Mouse (Mus musculus): Measurements from ENCODE around the gene Gsx2. TPM values are rescaled to one million over a fixed set of nuclear protein-coding genes. Genes with fewer than 3 reads are reported as not detected.
A peak's percentile ranks its signal among the peaks of the same experiment; 100 is the strongest.

Gene Gsx2
- polyA plus RNA-seq, 1 experiment from 2014 or later: not detected

- H3K9ac ChIP-seq (ENCODE audit: low read length): no peak overlapping the region
- no peak overlapping the region for H3K4me2 ChIP-seq (ENCODE audit: low read depth, low read length)
- H3K27me3 ChIP-seq (ENCODE audit: control insufficient read depth, insufficient read depth, low read length): peaks cover 90% of the 10 kb centered on the region
- 37% methylated on average over 3 of the region's 3 CpGs for WGBS
- ATAC-seq (ENCODE audit: insufficient read depth, low FRiP score): no peak
- H3K36me3 ChIP-seq (ENCODE audit: control insufficient read depth, insufficient read depth, low read length): no peaks in the 10 kb centered on the region
- H3K4me1 ChIP-seq (ENCODE audit: control insufficient read depth, insufficient read depth, low read length): peaks cover 16% of the 10 kb centered on the region
- no peak overlapping the region for H3K27ac ChIP-seq (ENCODE audit: low read length)
- H3K4me3 ChIP-seq (replicated peaks; ENCODE audit: low read length): no peak overlapping the region
- H3K9me3 ChIP-seq (replicated peaks; ENCODE audit: control insufficient read depth, low read length): no peaks in the 10 kb centered on the region
Observed at GRCm38 (mm10) chr5:75073684-75074083, 1.7 kb upstream of the Gsx2 start.

DNA sequence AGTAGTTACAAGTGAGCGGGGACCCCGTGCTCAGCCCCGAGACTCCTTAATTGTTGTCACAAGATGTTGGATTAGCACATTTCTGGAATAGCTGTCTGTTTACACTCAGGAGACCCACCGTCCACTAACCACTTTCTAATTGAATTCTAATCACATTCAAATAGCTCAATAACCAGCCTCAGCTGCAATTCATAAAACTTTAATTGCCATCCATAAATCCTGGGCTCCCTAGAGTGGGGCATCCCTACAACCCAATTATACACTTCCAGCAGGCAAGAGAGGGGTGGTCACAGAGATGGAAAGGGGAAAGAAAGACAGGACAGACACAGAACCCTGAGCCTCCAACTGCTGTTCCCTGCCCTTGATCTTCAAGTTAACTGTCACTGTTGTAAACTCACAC is 1.3 kb upstream of the Gsx2 start:
- WGBS: 25% methylated on average over 4 of the region's 4 CpGs
- peaks cover 16% of the 10 kb centered on the region for H3K4me1 ChIP-seq (ENCODE audit: control insufficient read depth, insufficient read depth, low read length)
- no peak overlapping the region for H3K27ac ChIP-seq (ENCODE audit: low read length)
- H3K9ac ChIP-seq (ENCODE audit: low read length): no peak overlapping the region
- H3K4me2 ChIP-seq (ENCODE audit: low read depth, low read length): no peak overlapping the region
- no peaks in the 10 kb centered on the region for H3K36me3 ChIP-seq (ENCODE audit: control insufficient read depth, insufficient read depth, low read length)
- H3K27me3 ChIP-seq (ENCODE audit: control insufficient read depth, insufficient read depth, low read length): peaks cover 91% of the 10 kb centered on the region
- H3K4me3 ChIP-seq (replicated peaks; ENCODE audit: low read length): no peak overlapping the region
- ATAC-seq (ENCODE audit: insufficient read depth, low FRiP score): no peak
- H3K9me3 ChIP-seq (replicated peaks; ENCODE audit: control insufficient read depth, low read length): no peaks in the 10 kb centered on the region

DNA sequence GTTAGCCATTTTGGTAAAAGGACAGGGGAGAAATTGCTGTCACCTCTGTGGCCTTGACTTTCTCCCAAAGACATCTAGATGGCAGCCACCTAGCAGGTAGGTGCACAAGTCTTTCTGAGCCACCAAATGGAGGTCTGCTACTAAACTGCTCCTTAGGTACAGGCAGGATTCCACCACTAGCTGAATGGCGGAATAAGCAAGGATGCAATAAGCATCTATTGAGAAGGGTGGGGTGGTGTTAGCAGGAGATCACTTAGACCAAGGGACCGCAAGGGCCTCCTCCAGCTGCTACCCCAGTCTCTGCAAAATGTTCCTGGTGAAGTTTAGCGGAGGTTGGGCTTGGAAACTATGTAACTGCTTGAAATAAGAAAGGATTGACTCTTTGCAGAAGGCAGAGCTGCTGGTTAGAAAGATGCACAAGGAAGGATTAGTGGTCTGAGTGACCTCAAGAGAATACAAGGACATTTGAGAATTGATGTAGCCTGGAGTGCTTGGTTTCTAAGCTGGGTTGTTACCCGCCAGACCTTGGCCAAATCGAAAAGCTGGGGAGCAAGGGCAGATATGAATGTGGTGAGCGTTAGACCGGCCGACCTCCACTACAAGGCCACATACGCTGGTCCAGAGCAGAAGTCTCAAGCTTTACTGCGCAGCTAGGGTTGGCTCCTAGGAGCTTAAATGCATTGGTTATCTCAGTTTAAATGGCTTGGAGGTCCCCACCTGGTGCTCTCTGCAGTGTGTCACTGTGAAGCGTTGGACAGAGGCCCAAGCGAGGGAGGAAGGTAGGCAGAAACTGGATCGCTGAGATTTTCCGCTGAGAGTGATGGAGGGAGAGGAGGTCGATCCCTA is 641 bp upstream of the Gsx2 start:
- peaks cover 16% of the 10 kb centered on the region for H3K4me1 ChIP-seq (ENCODE audit: control insufficient read depth, insufficient read depth, low read length)
- no peaks in the 10 kb centered on the region for H3K9me3 ChIP-seq (replicated peaks; ENCODE audit: control insufficient read depth, low read length)
- H3K4me2 ChIP-seq (ENCODE audit: low read depth, low read length): no peak overlapping the region
- peaks cover 92% of the 10 kb centered on the region for H3K27me3 ChIP-seq (ENCODE audit: control insufficient read depth, insufficient read depth, low read length)
- H3K27ac ChIP-seq (ENCODE audit: low read length): no peak overlapping the region
- WGBS: 15% methylated on average over 15 of the region's 15 CpGs
- ATAC-seq (ENCODE audit: insufficient read depth, low FRiP score): no peak
- no peak overlapping the region for H3K4me3 ChIP-seq (replicated peaks; ENCODE audit: low read length)
- H3K9ac ChIP-seq (ENCODE audit: low read length): no peak overlapping the region
- H3K36me3 ChIP-seq (ENCODE audit: control insufficient read depth, insufficient read depth, low read length): no peaks in the 10 kb centered on the region

- peaks cover 95% of the 10 kb centered on the region for H3K27me3 ChIP-seq (ENCODE audit: control insufficient read depth, insufficient read depth, low read length)
- H3K4me1 ChIP-seq (ENCODE audit: control insufficient read depth, insufficient read depth, low read length): peaks cover 10% of the 10 kb centered on the region
- peak overlapping the region; percentile 25; the same call in 1 of the 2 replicates for H3K4me3 ChIP-seq (replicated peaks; ENCODE audit: low read length)
- 0 out of 2 replicates have a peak overlapping the region, but pooled peaks have one; percentile 41 for H3K4me2 ChIP-seq (ENCODE audit: low read depth, low read length)
- WGBS: 2% methylated on average over 17 of the region's 17 CpGs
- no peaks in the 10 kb centered on the region for H3K9me3 ChIP-seq (replicated peaks; ENCODE audit: control insufficient read depth, low read length)
- H3K9ac ChIP-seq (ENCODE audit: low read length): no peak overlapping the region
- no peaks in the 10 kb centered on the region for H3K36me3 ChIP-seq (ENCODE audit: control insufficient read depth, insufficient read depth, low read length)
- ATAC-seq (ENCODE audit: insufficient read depth, low FRiP score): no peak
- H3K27ac ChIP-seq (ENCODE audit: low read length): no peak overlapping the region
Observed at GRCm38 (mm10) chr5:75076326-75077050, 1.1 kb downstream of the Gsx2 start.

GRCm38 (mm10) chr5:75077051-75077380 is 1.6 kb downstream of the Gsx2 start:
- Histone ChIP-seq H3K9ac (ENCODE audit: low read length) (no peak overlapping the region), H3K9me3 (replicated peaks; ENCODE audit: control insufficient read depth, low read length) (no peaks in the 10 kb centered on the region), H3K27ac (ENCODE audit: low read length) (no peak overlapping the region), H3K27me3 (ENCODE audit: control insufficient read depth, insufficient read depth, low read length) (peaks cover 96% of the 10 kb centered on the region), H3K4me1 (ENCODE audit: control insufficient read depth, insufficient read depth, low read length) (peaks cover 10% of the 10 kb centered on the region), H3K36me3 (ENCODE audit: control insufficient read depth, insufficient read depth, low read length) (no peaks in the 10 kb centered on the region), H3K4me3 (replicated peaks; ENCODE audit: low read length) (no peak overlapping the region), H3K4me2 (ENCODE audit: low read depth, low read length) (no peak overlapping the region)
- ATAC-seq (ENCODE audit: insufficient read depth, low FRiP score): no peak
- WGBS: 2% methylated on average over 19 of the region's 19 CpGs

DNA sequence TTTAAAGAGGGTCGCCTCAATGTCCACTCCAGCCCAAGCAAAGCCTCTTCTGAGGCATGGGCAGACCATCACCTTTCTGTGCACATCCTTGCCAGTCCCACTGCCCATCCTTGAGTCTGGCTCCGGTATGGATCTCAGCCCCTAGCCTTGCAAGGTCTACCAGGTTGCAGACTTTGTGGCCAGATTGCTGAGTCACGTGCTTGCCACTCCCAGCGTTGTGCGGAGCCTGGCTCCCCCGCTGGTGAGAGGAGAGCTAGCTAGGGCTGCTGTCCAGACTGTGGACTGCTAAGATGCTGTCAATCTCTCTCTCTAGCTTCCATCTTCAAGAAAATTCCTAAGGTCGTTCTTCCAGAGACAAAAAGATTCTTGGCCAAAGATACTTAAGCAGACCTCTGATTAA is 4.2 kb downstream of the Gsx2 start:
- no peak for ATAC-seq (ENCODE audit: insufficient read depth, low FRiP score)

GRCm38 (mm10) chr5:75082439-75082838 is 7.0 kb downstream of the Gsx2 start:
- peaks cover 91% of the 10 kb centered on the region for H3K27me3 ChIP-seq (ENCODE audit: control insufficient read depth, insufficient read depth, low read length)
- no peak overlapping the region for H3K27ac ChIP-seq (ENCODE audit: low read length)
- ATAC-seq (ENCODE audit: insufficient read depth, low FRiP score): no peak

More for the DNA sequence above, 4.2 kb downstream of the Gsx2 start:
- H3K4me3 ChIP-seq (replicated peaks; ENCODE audit: low read length): no peak overlapping the region
- WGBS: 2% methylated on average over 7 of the region's 7 CpGs
- H3K9me3 ChIP-seq (replicated peaks; ENCODE audit: control insufficient read depth, low read length): no peaks in the 10 kb centered on the region
- no peak overlapping the region for H3K27ac ChIP-seq (ENCODE audit: low read length)
- H3K4me2 ChIP-seq (ENCODE audit: low read depth, low read length): no peak overlapping the region
- peaks cover 96% of the 10 kb centered on the region for H3K27me3 ChIP-seq (ENCODE audit: control insufficient read depth, insufficient read depth, low read length)
- H3K4me1 ChIP-seq (ENCODE audit: control insufficient read depth, insufficient read depth, low read length): peaks cover 16% of the 10 kb centered on the region
- no peaks in the 10 kb centered on the region for H3K36me3 ChIP-seq (ENCODE audit: control insufficient read depth, insufficient read depth, low read length)
- H3K9ac ChIP-seq (ENCODE audit: low read length): no peak overlapping the region

DNA sequence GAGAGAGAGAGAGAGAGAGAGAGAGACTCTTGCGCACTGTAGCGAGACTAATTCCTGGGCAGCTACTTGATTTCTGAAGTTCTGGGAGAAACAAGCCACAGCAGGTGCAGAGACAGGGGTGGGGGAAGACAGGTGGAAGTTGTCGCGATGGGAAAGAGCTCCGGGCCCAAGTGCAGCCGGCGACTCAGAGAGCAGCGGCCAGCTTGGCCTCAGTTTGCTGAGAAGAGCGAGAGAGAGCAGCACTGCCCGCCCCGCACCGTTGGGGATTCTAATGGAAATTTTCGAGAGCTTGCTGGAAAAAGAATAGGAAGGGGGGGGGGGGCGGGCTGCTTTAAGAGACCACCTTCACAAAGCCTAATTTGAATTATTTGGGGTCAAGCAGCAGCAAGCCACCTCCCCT is 7.7 kb downstream of the Gsx2 start:
- Histone ChIP-seq H3K4me1 (ENCODE audit: control insufficient read depth, insufficient read depth, low read length) (peaks cover 5% of the 10 kb centered on the region; the same call in 1 of the 2 replicates), H3K36me3 (ENCODE audit: control insufficient read depth, insufficient read depth, low read length) (no peaks in the 10 kb centered on the region), H3K4me2 (ENCODE audit: low read depth, low read length) (no peak overlapping the region), H3K9me3 (replicated peaks; ENCODE audit: control insufficient read depth, low read length) (no peaks in the 10 kb centered on the region), H3K27ac (ENCODE audit: low read length) (no peak overlapping the region), H3K9ac (ENCODE audit: low read length) (no peak overlapping the region), H3K4me3 (replicated peaks; ENCODE audit: low read length) (no peak overlapping the region), H3K27me3 (ENCODE audit: control insufficient read depth, insufficient read depth, low read length) (peaks cover 86% of the 10 kb centered on the region)
- WGBS: 6% methylated on average over 13 of the region's 14 CpGs
- ATAC-seq (ENCODE audit: insufficient read depth, low FRiP score): no peak

More at GRCm38 (mm10) chr5:75082439-75082838, 7.0 kb downstream of the Gsx2 start:
- Histone ChIP-seq H3K9me3 (replicated peaks; ENCODE audit: control insufficient read depth, low read length) (no peaks in the 10 kb centered on the region), H3K4me3 (replicated peaks; ENCODE audit: low read length) (no peak overlapping the region), H3K4me1 (ENCODE audit: control insufficient read depth, insufficient read depth, low read length) (peaks cover 5% of the 10 kb centered on the region; the same call in 1 of the 2 replicates), H3K4me2 (ENCODE audit: low read depth, low read length) (no peak overlapping the region), H3K36me3 (ENCODE audit: control insufficient read depth, insufficient read depth, low read length) (no peaks in the 10 kb centered on the region), H3K9ac (ENCODE audit: low read length) (no peak overlapping the region)
- WGBS: 19% methylated on average over 6 of the region's 6 CpGs
